Mouse (Mus musculus): ENCODE measurements around the gene Xrn2. TPM values are rescaled to one million over a fixed set of nuclear protein-coding genes. Genes with fewer than 3 reads are reported as not detected.
A peak's percentile ranks its signal among the peaks of the same experiment; 100 is the strongest.
"Not testable (repeated sequence)": the region's sequence is repeated elsewhere in the genome, so short reads cannot be mapped to it uniquely, and the experiment has no call there.

Gene Xrn2
- polyA plus RNA-seq, 1 experiment from 2014 or later: 62.3 TPM

DNA sequence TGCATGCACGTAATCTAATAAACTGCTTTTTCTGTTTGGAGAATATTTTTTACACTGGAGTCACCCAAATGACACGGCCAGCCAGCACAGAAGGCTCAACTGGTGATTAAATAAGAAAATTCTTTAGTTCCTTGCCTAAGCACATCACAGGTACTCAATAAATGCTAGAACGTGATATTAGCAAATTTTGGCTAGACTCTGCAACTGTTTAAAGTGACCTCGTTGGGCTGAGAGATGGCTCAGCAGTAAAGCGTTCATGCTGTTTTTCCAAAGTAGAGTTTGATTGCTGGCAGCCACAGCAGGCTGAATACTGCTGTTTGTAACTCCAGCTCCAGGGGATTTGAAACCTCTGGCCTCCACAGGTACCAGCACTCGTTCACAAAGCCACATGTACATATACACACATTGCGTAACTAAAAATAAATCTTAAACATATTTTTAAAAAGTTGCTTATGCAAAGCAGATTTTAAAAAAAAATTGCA, 614 bp upstream of the Xrn2 start:
- Histone ChIP-seq H3K27ac (ENCODE audit: low read length) (peak overlapping the region; percentile 95), H3K4me1 (ENCODE audit: insufficient read depth, low read depth, low read length) (peaks cover 9% of the 10 kb centered on the region; the same call in 1 of the 2 replicates), H3K9ac (replicated peaks; ENCODE audit: low read depth) (no peak overlapping the region), H3K36me3 (ENCODE audit: insufficient read depth, low read length) (no peaks in the 10 kb centered on the region), H3K9me3 (ENCODE audit: low read length) (no peaks in the 10 kb centered on the region), H3K27me3 (replicated peaks; ENCODE audit: insufficient read depth, low read length) (no peaks in the 10 kb centered on the region), H3K4me2 (replicated peaks; ENCODE audit: low read depth, low read length) (peak overlapping the region; percentile 74), H3K4me3 (ENCODE audit: low read depth, low read length) (peak overlapping the region; percentile 91)
- WGBS: 14% methylated on average over 7 of the region's 7 CpGs
- no peak for ATAC-seq
- DNase-seq (ENCODE audit: low spot score): no peak
- TF ChIP-seq CTCF (IDR thresholded peaks at IDR 0.05): no peak
- no peak for TF ChIP-seq EP300 (IDR thresholded peaks at IDR 0.05)

DNA sequence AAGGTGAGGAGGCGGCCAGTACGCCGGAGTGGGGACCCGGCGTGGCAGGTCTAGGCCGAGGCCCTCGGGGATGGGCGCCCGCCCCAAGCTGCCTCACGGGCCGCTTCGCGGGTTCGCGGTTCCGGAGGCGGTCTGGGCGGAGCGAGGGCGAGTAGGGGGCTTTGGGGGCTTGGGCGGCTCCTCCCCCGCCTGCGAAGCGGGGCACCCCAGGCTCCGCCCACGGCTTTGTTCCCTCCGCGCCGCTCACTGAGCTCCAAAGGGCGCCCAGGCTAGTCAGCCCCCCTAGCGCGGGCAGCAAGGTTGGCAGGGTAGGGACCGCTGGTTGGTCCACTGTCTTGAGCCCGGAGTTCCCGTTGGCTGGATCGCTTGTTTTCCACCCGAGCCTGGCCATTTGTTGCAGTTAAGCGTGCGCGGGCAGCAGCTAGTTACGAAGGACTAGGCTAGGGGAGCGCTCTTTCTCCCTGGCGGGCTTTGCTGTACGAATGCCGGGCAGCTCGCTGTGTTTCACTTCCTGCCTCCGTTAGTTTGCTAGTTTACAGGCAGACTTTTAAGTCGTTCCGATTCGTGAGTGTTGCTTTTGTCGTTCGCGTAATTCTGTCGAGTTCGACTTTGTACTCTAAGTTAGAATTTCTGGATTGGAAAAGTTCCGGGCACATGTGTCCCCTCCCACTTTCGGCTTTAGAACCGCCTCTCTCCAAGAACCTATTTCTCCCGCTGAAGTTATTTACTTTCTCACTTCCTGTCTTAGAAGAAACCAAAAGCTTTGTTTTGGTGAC, 586 bp downstream of the Xrn2 start:
- no peaks in the 10 kb centered on the region for H3K9me3 ChIP-seq (ENCODE audit: low read length)
- TF ChIP-seq EP300 (IDR thresholded peaks at IDR 0.05): peak; percentile 39; the same call in 1 of the 2 replicates
- TF ChIP-seq CTCF (IDR thresholded peaks at IDR 0.05): no peak
- DNase-seq (ENCODE audit: low spot score): peak; percentile 92
- no peaks in the 10 kb centered on the region for H3K27me3 ChIP-seq (replicated peaks; ENCODE audit: insufficient read depth, low read length)
- peak overlapping the region; percentile 86 for H3K9ac ChIP-seq (replicated peaks; ENCODE audit: low read depth)
- peak overlapping the region; percentile 91 for H3K4me3 ChIP-seq (ENCODE audit: low read depth, low read length)
- H3K4me2 ChIP-seq (replicated peaks; ENCODE audit: low read depth, low read length): peak overlapping the region; percentile 74
- H3K27ac ChIP-seq (ENCODE audit: low read length): peak overlapping the region; percentile 95
- 0% methylated on average over 42 of the region's 59 CpGs for WGBS
- H3K36me3 ChIP-seq (ENCODE audit: insufficient read depth, low read length): no peaks in the 10 kb centered on the region
- peak; percentile 77 for ATAC-seq
- peaks cover 9% of the 10 kb centered on the region; the same call in 1 of the 2 replicates for H3K4me1 ChIP-seq (ENCODE audit: insufficient read depth, low read depth, low read length)

GRCm38 (mm10) chr2:147014101-147014886, 1.5 kb downstream of the Xrn2 start:
- H3K9me3 ChIP-seq (ENCODE audit: low read length): no peaks in the 10 kb centered on the region
- H3K27ac ChIP-seq (ENCODE audit: low read length): peak overlapping the region; percentile 95
- no peak for TF ChIP-seq EP300 (IDR thresholded peaks at IDR 0.05)
- WGBS: 9% methylated on average over 15 of the region's 15 CpGs
- DNase-seq (ENCODE audit: low spot score) (peak; percentile 93), ATAC-seq (peak; percentile 46)
- peak overlapping the region; percentile 91 for H3K4me3 ChIP-seq (ENCODE audit: low read depth, low read length)
- no peaks in the 10 kb centered on the region for H3K27me3 ChIP-seq (replicated peaks; ENCODE audit: insufficient read depth, low read length)
- peak overlapping the region; percentile 74 for H3K4me2 ChIP-seq (replicated peaks; ENCODE audit: low read depth, low read length)
- no peak overlapping the region for H3K9ac ChIP-seq (replicated peaks; ENCODE audit: low read depth)
- H3K4me1 ChIP-seq (ENCODE audit: insufficient read depth, low read depth, low read length): peaks cover 9% of the 10 kb centered on the region; the same call in 1 of the 2 replicates
- no peaks in the 10 kb centered on the region for H3K36me3 ChIP-seq (ENCODE audit: insufficient read depth, low read length)

- not testable (repeated sequence) for H3K4me3 ChIP-seq (ENCODE audit: low read depth, low read length); H3K9ac ChIP-seq (replicated peaks; ENCODE audit: low read depth); DNase-seq (ENCODE audit: low spot score); H3K27me3 ChIP-seq (replicated peaks; ENCODE audit: insufficient read depth, low read length); H3K36me3 ChIP-seq (ENCODE audit: insufficient read depth, low read length); H3K4me2 ChIP-seq (replicated peaks; ENCODE audit: low read depth, low read length); H3K27ac ChIP-seq (ENCODE audit: low read length); H3K4me1 ChIP-seq (ENCODE audit: insufficient read depth, low read depth, low read length); H3K9me3 ChIP-seq (ENCODE audit: low read length); ATAC-seq
- 93% methylated on average over 1 of the region's 1 CpGs for WGBS
These were observed 9.2 kb downstream of the Xrn2 start for GRCm38 (mm10) chr2:147022041-147022440.

- ATAC-seq: no peak
- H3K4me1 ChIP-seq (ENCODE audit: insufficient read depth, low read depth, low read length): no peaks in the 10 kb centered on the region
- H3K36me3 ChIP-seq (ENCODE audit: insufficient read depth, low read length): peaks cover 3% of the 10 kb centered on the region; the same call in 1 of the 2 replicates
- no peak overlapping the region for H3K9ac ChIP-seq (replicated peaks; ENCODE audit: low read depth)
- DNase-seq (ENCODE audit: low spot score): no peak
- no peak overlapping the region for H3K4me2 ChIP-seq (replicated peaks; ENCODE audit: low read depth, low read length)
- no peak overlapping the region for H3K4me3 ChIP-seq (ENCODE audit: low read depth, low read length)
- H3K27ac ChIP-seq (ENCODE audit: low read length): no peak overlapping the region
- 89% methylated on average over 5 of the region's 5 CpGs for WGBS
- no peaks in the 10 kb centered on the region for H3K9me3 ChIP-seq (ENCODE audit: low read length)
- TF ChIP-seq EP300 (IDR thresholded peaks at IDR 0.05): no peak
- no peak for TF ChIP-seq CTCF (IDR thresholded peaks at IDR 0.05)
- no peaks in the 10 kb centered on the region for H3K27me3 ChIP-seq (replicated peaks; ENCODE audit: insufficient read depth, low read length)
These were observed 10.3 kb downstream of the Xrn2 start for GRCm38 (mm10) chr2:147023067-147023466.

- H3K4me3 ChIP-seq (ENCODE audit: low read depth, low read length): no peak overlapping the region
- no peak overlapping the region for H3K9ac ChIP-seq (replicated peaks; ENCODE audit: low read depth)
- DNase-seq (ENCODE audit: low spot score) (no peak), ATAC-seq (no peak)
- H3K9me3 ChIP-seq (ENCODE audit: low read length): no peaks in the 10 kb centered on the region
- 60% methylated on average over 4 of the region's 4 CpGs for WGBS
- no peak overlapping the region for H3K27ac ChIP-seq (ENCODE audit: low read length)
- no peaks in the 10 kb centered on the region for H3K27me3 ChIP-seq (replicated peaks; ENCODE audit: insufficient read depth, low read length)
- no peak overlapping the region for H3K4me2 ChIP-seq (replicated peaks; ENCODE audit: low read depth, low read length)
- peaks cover 3% of the 10 kb centered on the region; the same call in 1 of the 2 replicates for H3K36me3 ChIP-seq (ENCODE audit: insufficient read depth, low read length)
- no peak for TF ChIP-seq CTCF (IDR thresholded peaks at IDR 0.05)
- no peak for TF ChIP-seq EP300 (IDR thresholded peaks at IDR 0.05)
- H3K4me1 ChIP-seq (ENCODE audit: insufficient read depth, low read depth, low read length): no peaks in the 10 kb centered on the region
These were observed 10.8 kb downstream of the Xrn2 start for GRCm38 (mm10) chr2:147023560-147023959.

All from lung, postnatal 0 days (tissue).